Mouse (Mus musculus) liver, embryonic 14.5 days (tissue): Measurements from ENCODE around the gene Pkd1. TPM values are rescaled to one million over a fixed set of nuclear protein-coding genes. Genes with fewer than 3 reads are reported as not detected.

Experiments used
- ATAC-seq: fragments of 200-750 bp; cut with Nextera tagmentation; 2 replicates; pipeline ENCODE4 v1.8.0; 2017; ENCODE audit warnings: moderate number of reproducible peaks, mild to moderate bottlenecking, moderate library complexity; ENCODE audit not compliant: insufficient read depth
- DNase-seq, 3 experiments: peaks; one replicate each; pipeline ENCODE4 v3.0.0-alpha.2; 2012 to 2013; ENCODE audit warnings: low read depth in 3 of 3, low spot score in 3 of 3
- H3K27ac ChIP-seq: fragments of 300-500 bp; sonication (generic); 2 replicates; pipeline ENCODE4 v1.5.1; 2014; ENCODE audit warnings: moderate library complexity, mild to moderate bottlenecking, control low read depth, inconsistent platforms
- H3K27me3 ChIP-seq: fragments of 300-500 bp; sonication (generic); 2 replicates; pipeline ENCODE4 v1.6.1; 2014; ENCODE audit warnings: mild to moderate bottlenecking, low read length, moderate library complexity; ENCODE audit not compliant: control insufficient read depth, insufficient read depth
- H3K36me3 ChIP-seq: fragments of 300-500 bp; sonication (generic); replicated peaks from 2 replicates; pipeline ENCODE4 v1.6.1; 2014; ENCODE audit warnings: low read depth; ENCODE audit not compliant: control insufficient read depth, insufficient read depth
- H3K4me1 ChIP-seq, 2 experiments: fragments of 200-500 bp in 1 of 2; fragments of 300-500 bp in 1 of 2; sonication (generic) in 1 of 2; replicated peaks; 2 replicates each; pipeline ENCODE4 v1.6.1; 2012 to 2014; ENCODE audit warnings: antibody characterized with exemption in 1 of 2, inconsistent platforms in 1 of 2, low read length in 1 of 2; ENCODE audit not compliant: control insufficient read depth in 2 of 2, insufficient read depth in 2 of 2
- H3K4me2 ChIP-seq: fragments of 300-500 bp; sonication (generic); 2 replicates; pipeline ENCODE4 v1.6.1; 2014; ENCODE audit warnings: low read depth, mild to moderate bottlenecking, control low read depth, moderate library complexity
- H3K4me3 ChIP-seq, 2 experiments: fragments of 200-500 bp in 1 of 2; fragments of 300-500 bp in 1 of 2; sonication (generic) in 1 of 2; 2 replicates each; pipeline ENCODE4 v1.5.1; 2012 to 2014; ENCODE audit warnings: low read depth in 2 of 2, low read length in 2 of 2, mild to moderate bottlenecking in 2 of 2, control low read depth in 1 of 2, inconsistent platforms in 1 of 2, moderate library complexity in 1 of 2; ENCODE audit not compliant: insufficient read depth in 1 of 2
- H3K9ac ChIP-seq: fragments of 300-500 bp; sonication (generic); replicated peaks from 2 replicates; pipeline ENCODE4 v1.6.1; 2014; ENCODE audit warnings: mild to moderate bottlenecking, control low read depth, moderate library complexity
- H3K9me3 ChIP-seq: fragments of 300-500 bp; sonication (generic); 2 replicates; pipeline ENCODE4 v1.6.1; 2016; ENCODE audit warnings: low read length, mixed read lengths; ENCODE audit not compliant: control insufficient read depth
- CTCF ChIP-seq: IDR thresholded peaks from 2 replicates; pipeline ENCODE4 v1.5.1; 2016; ENCODE audit warnings: antibody characterized with exemption, low read depth, control low read depth
- EP300 ChIP-seq: IDR thresholded peaks from 2 replicates; pipeline ENCODE4 v1.6.1; 2016; ENCODE audit warnings: antibody characterized with exemption, low read depth
- WGBS: fragments of 180-500 bp; shearing (Covaris S2); extraction: QIAGEN DNeasy Blood & Tissue Kit; methylation state at CpG from one replicate; pipeline ENCODE4 v1.1.7; 2014; ENCODE audit not compliant: insufficient replicate concordance; 5-methylcytosine and 5-hydroxymethylcytosine counted together
- polyA plus RNA-seq, 2 experiments: library from polyadenylated mRNA; depleted of rRNA in 1 of 2; stranded (reverse) in 1 of 2; unstranded in 1 of 2; fragments of >200 nt; fragmentation: Nextera tagmentation in 1 of 2; extraction: Ambion mirVana in 1 of 2; gene quantifications; 2 replicates each; pipeline versions ENCODE4 v1.2.1 to v1.2.3; 2012 to 2014

Pkd1 gene
- polyA plus RNA-seq, 2 experiments: 1.8 to 3.4 TPM

GRCm38 (mm10) chr17:24593248-24593647, 43.6 kb downstream of the Pkd1 start:
- no peak for DNase-seq
- no peaks in the 10 kb centered on the region for H3K27me3 ChIP-seq
- H3K4me3 ChIP-seq: no peak overlapping the region
- no peak overlapping the region for H3K9ac ChIP-seq
- 63% methylated on average over 5 of the region's 5 CpGs for WGBS
- no peaks in the 10 kb centered on the region for H3K9me3 ChIP-seq
- TF ChIP-seq EP300: no peak
- TF ChIP-seq CTCF: no peak
- ATAC-seq: no peak
- H3K36me3 ChIP-seq: peaks cover 12% of the 10 kb centered on the region; the same call in 1 of the 2 replicates
- H3K27ac ChIP-seq: no peak overlapping the region
- H3K4me1 ChIP-seq: no peaks in the 10 kb centered on the region
- no peak overlapping the region for H3K4me2 ChIP-seq

- DNase-seq (no peak), ATAC-seq (no peak)
- Histone ChIP-seq H3K27ac (no peak overlapping the region), H3K4me3 (no peak overlapping the region), H3K9ac (no peak overlapping the region), H3K9me3 (no peaks in the 10 kb centered on the region), H3K4me1 (no peaks in the 10 kb centered on the region), H3K36me3 (peaks cover 12% of the 10 kb centered on the region; the same call in 1 of the 2 replicates), H3K27me3 (no peaks in the 10 kb centered on the region), H3K4me2 (no peak overlapping the region)
- no peak for TF ChIP-seq CTCF
- no peak for TF ChIP-seq EP300
- WGBS: 79% methylated on average over 26 of the region's 26 CpGs
Observed at GRCm38 (mm10) chr17:24593992-24594890, 44.6 kb downstream of the Pkd1 start.

- DNase-seq (no peak), ATAC-seq (no peak)
- H3K27me3 ChIP-seq: no peaks in the 10 kb centered on the region
- H3K27ac ChIP-seq: no peak overlapping the region
- WGBS: 79% methylated on average over 17 of the region's 17 CpGs
- H3K4me2 ChIP-seq: no peak overlapping the region
- H3K4me3 ChIP-seq: no peak overlapping the region
- H3K9ac ChIP-seq: no peak overlapping the region
- H3K9me3 ChIP-seq: no peaks in the 10 kb centered on the region
- H3K4me1 ChIP-seq: no peaks in the 10 kb centered on the region
- TF ChIP-seq CTCF (peak; percentile 47), EP300 (no peak)
- peaks cover 12% of the 10 kb centered on the region; the same call in 1 of the 2 replicates for H3K36me3 ChIP-seq
Observed at GRCm38 (mm10) chr17:24595126-24596072, 45.8 kb downstream of the Pkd1 start.

GRCm38 (mm10) chr17:24596073-24596466, 46.4 kb downstream of the Pkd1 start:
- TF ChIP-seq CTCF: no peak
- TF ChIP-seq EP300: no peak
- WGBS: 67% methylated on average over 5 of the region's 5 CpGs
- H3K27me3 ChIP-seq: no peaks in the 10 kb centered on the region
- DNase-seq (no peak), ATAC-seq (no peak)
- no peak overlapping the region for H3K27ac ChIP-seq
- no peak overlapping the region for H3K4me2 ChIP-seq
- H3K4me1 ChIP-seq: no peaks in the 10 kb centered on the region
- H3K9me3 ChIP-seq: no peaks in the 10 kb centered on the region
- peaks cover 12% of the 10 kb centered on the region; the same call in 1 of the 2 replicates for H3K36me3 ChIP-seq
- no peak overlapping the region for H3K9ac ChIP-seq
- no peak overlapping the region for H3K4me3 ChIP-seq
